Mouse (Mus musculus) T-cell, adult 2 months (primary cell): ENCODE measurements around the gene Ripor3.

ENCODE experiments used
- DNase-seq: peaks from one replicate; pipeline ENCODE4 v3.0.0; 2022; ENCODE audit warnings: low spot score

The Ripor3 gene

DNA sequence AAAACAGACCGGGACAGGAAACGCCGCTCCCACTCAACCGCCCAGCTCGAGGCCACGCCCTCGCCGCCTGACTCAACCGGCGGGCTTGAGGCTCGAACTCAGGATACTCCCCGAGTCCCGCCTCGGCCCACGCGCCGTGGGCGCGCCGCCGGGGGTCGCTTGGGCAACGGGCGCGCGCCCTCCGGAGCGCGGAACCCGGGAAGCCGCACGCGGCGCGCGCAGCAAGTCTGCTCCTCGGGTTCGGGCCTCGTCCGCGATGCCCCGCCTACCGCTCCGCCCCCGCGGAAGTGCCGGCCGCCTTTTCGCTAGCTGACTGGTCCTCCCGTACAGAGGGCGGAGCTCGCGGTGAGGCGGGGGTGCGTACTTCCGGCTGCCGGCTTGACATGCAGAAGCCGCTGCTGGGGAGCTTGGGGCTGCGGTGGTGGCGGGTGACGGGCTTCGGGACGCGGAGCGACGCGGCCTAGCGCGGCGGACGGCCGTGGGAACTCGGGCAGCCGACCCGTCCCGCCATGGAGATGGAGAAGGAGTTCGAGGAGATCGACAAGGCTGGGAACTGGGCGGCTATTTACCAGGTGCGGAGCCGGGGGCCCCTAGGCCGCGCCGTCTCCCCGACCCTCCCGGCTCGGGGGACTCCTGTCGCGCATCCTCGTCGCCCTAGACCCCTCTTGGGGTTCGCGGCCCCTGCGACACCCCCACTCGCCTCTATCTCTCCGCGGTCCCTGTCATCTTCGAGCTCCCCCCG lies 78.3 kb downstream of the Ripor3 start, which contains the start of gene Ptpn1:
Ptpn1 (plus strand) TSS at position 73 of the 742 bp plus-strand sequence.
- peak; percentile 99 for DNase-seq

DNA sequence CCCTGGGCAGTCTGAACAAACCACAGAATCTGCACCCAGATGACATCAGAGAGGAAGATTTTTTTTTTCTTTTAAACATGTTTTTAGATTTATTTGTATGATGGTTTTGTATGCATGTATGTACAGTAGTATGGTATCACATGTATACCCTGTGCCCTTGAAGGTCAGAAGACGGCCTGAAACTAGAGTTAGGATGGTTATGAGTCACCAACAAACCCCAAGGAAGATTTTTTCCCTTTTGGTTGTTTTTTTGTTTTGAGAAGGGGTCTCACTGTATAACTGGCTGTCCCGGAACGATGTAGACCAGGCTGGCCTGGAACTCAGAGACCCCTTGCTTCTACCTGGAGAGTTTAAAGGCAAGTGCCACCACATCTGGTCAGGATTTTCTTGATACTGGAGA lies 79.4 kb downstream of the Ripor3 start:
- no peak for DNase-seq
